Mouse (Mus musculus) embryo, embryonic 11 days (tissue): ENCODE results near the gene Olfr994.

Source experiments
- DNase-seq: peaks from one replicate; pipeline ENCODE4 v3.0.0-alpha.2; 2015

Olfr994 gene

GRCm38 (mm10) chr2:85436351-85436750, at the start of gene Olfr994:
Gene Olfr994 (minus strand): TSS chr2:85436451.
- DNase-seq, result no peak

- DNase-seq, result no peak
These were observed 30.6 kb upstream of the Olfr994 start for GRCm38 (mm10) chr2:85466801-85467325.

- DNase-seq, result no peak
These were observed 7.3 kb upstream of the Olfr994 start, which contains the start of gene Olfr995 for GRCm38 (mm10) chr2:85443539-85443938. Gene Olfr995 (minus strand): TSS chr2:85443639.

- DNase-seq, result no peak
These were observed 6.3 kb upstream of the Olfr994 start for GRCm38 (mm10) chr2:85442546-85442945.

- no peak for DNase-seq
These were observed 10.4 kb downstream of the Olfr994 start for GRCm38 (mm10) chr2:85425893-85426292.

GRCm38 (mm10) chr2:85414777-85415176, 21.5 kb downstream of the Olfr994 start, which contains the start of gene Olfr993:
Gene Olfr993 (minus strand): TSS chr2:85414877.
- DNase-seq, result no peak

- DNase-seq, result no peak
These were observed 26.9 kb downstream of the Olfr994 start, which contains the start of gene Olfr992 for GRCm38 (mm10) chr2:85409369-85409768. Gene Olfr992 (minus strand): TSS chr2:85409469.
